Mouse (Mus musculus): ENCODE data around the gene Itga4.

DNA sequence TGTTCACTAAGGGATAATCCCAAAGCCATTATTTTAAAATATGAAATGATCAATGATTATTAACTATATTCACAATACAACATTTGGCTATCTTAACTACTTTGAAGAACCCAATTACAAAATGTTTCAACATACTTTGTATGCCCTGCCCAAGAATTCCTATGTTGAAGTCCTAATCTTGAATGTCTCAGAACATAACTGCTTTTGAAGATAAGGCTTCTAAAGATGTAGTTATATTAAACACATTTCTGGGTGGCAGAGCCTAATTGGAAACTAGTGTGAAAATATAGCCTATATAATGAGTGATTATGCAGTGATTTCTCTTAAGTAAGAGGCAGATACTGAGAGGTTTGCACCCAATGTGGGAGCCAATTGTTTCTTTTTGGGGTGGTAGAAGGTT is 79.4 kb downstream of the Itga4 start:
- TF ChIP-seq CTCF (IDR thresholded peaks at IDR 0.05; ENCODE audit: insufficient read depth, low read depth, low read length) (no peak), POLR2A (IDR thresholded peaks at IDR 0.05; ENCODE audit: insufficient read depth, low read depth, low read length) (no peak)
